In genomic region chr3:123128091-123128490, GRCm38 (mm10) we compare ENCODE assay signal across 15 mouse cellular contexts.
"Had no signal": no experiment of that assay in that cellular context is flagged by ENCODE, and none has a peak within 500 bp of the region (broad histone marks: within the 10 kb centered on the region; RNA-seq: fewer than 3 reads in every experiment).

No protein-coding gene starts in this region.

- H3K4me3 ChIP-seq: layer of hippocampus, adult 2 months; limb, embryonic 12.5 days; liver, embryonic 15.5 days; midbrain, embryonic 10.5 days; midbrain, embryonic 15.5 days; neural tube, embryonic 13.5 days had no signal

- DNase-seq: kidney, postnatal 4 days; liver; lung, embryonic 14.5 days; retina, postnatal 1 day; right cerebral cortex, postnatal 4 days; spleen, adult 18-20 months; thymus, adult 18-20 months; thymus, postnatal 14 days had no signal

- H3K9ac ChIP-seq: limb, embryonic 12.5 days; liver, embryonic 15.5 days; lung, embryonic 14.5 days; midbrain, embryonic 15.5 days; neural tube, embryonic 13.5 days had no signal

- H3K4me2 ChIP-seq: limb, embryonic 12.5 days; liver, embryonic 15.5 days; lung, embryonic 14.5 days; midbrain, embryonic 15.5 days; neural tube, embryonic 13.5 days had no signal

- H3K27ac ChIP-seq: kidney, postnatal 0 days; layer of hippocampus, adult 2 months; liver, embryonic 15.5 days; midbrain, embryonic 10.5 days; midbrain, embryonic 15.5 days; neural tube, embryonic 13.5 days had no signal

- H3K27me3 ChIP-seq: limb, embryonic 12.5 days; liver, embryonic 15.5 days; midbrain, embryonic 15.5 days; neural tube, embryonic 13.5 days had no signal

- ATAC-seq: midbrain, embryonic 15.5 days had no signal

- H3K36me3 ChIP-seq: limb, embryonic 12.5 days; liver, embryonic 15.5 days; midbrain, embryonic 10.5 days; midbrain, embryonic 15.5 days; neural tube, embryonic 13.5 days had no signal

- H3K9me3 ChIP-seq: limb, embryonic 12.5 days; liver, embryonic 15.5 days; midbrain, embryonic 10.5 days; midbrain, embryonic 15.5 days; neural tube, embryonic 13.5 days had no signal

- H3K4me1 ChIP-seq: liver, embryonic 15.5 days; midbrain, embryonic 15.5 days; neural tube, embryonic 13.5 days had no signal
